ENCODE assay signal across 8 mouse cellular contexts in the genomic region with DNA sequence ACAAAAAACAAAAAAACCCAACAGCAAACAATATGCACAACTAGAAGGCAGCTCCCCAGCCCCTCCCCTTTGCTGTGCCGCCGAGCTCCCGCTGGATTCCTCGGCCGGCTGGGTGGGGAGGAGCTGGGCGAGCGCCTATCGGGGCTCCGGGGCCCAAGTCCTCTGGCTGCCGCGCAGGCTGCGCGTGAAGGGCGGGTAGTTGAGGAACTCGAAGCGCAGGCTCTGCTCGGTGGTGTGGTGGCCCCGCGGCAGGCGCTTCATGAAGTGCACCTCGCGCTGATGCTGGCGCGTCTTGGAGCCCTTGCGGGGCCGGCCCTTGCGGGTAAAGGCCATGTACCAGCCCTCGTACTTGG. TPM values are rescaled to one million over a fixed set of nuclear protein-coding genes. Genes with fewer than 3 reads are reported as not detected.
DNase-seq lines count a peak whose midpoint lies in the region; ATAC-seq and TF ChIP-seq lines count a peak whose summit lies in the region.

No protein-coding gene starts in this region.

- H3K4me3 ChIP-seq in forebrain, postnatal 0 days (ENCODE audit: low read depth, low read length), result peak overlapping the region; percentile 29
- peak overlapping the region; percentile 3 for H3K4me3 ChIP-seq in intestine, postnatal 0 days (ENCODE audit: low read depth, low read length)
- H3K4me3 ChIP-seq in lung, postnatal 0 days (ENCODE audit: low read depth, low read length), result peak overlapping the region; percentile 5; the same call in 1 of the 2 replicates

- no peak overlapping the region for H3K27ac ChIP-seq in forebrain, postnatal 0 days (ENCODE audit: low read depth, low read length)
- no peak overlapping the region for H3K27ac ChIP-seq in intestine, postnatal 0 days (ENCODE audit: low read depth, low read length)
- no peak overlapping the region for H3K27ac ChIP-seq in lung, postnatal 0 days (ENCODE audit: low read length)

- no peak overlapping the region for H3K9ac ChIP-seq in forebrain, postnatal 0 days
- H3K9ac ChIP-seq in intestine, postnatal 0 days (ENCODE audit: low read depth, low read length), result no peak overlapping the region
- H3K9ac ChIP-seq in lung, postnatal 0 days (replicated peaks; ENCODE audit: low read depth), result no peak overlapping the region

- TF ChIP-seq CTCF in forebrain, postnatal 0 days (IDR thresholded peaks at IDR 0.05; ENCODE audit: low read depth), result no peak
- TF ChIP-seq CTCF in intestine, postnatal 0 days (IDR thresholded peaks at IDR 0.05; ENCODE audit: low read depth), result no peak
- TF ChIP-seq CTCF in lung, postnatal 0 days (IDR thresholded peaks at IDR 0.05), result no peak

- peak overlapping the region; percentile 52 for H3K4me2 ChIP-seq in forebrain, postnatal 0 days (ENCODE audit: low read depth)
- peak overlapping the region; percentile 52 for H3K4me2 ChIP-seq in intestine, postnatal 0 days (replicated peaks; ENCODE audit: low read depth)
- H3K4me2 ChIP-seq in lung, postnatal 0 days (replicated peaks; ENCODE audit: low read depth, low read length), result peak overlapping the region; percentile 47

- H3K4me1 ChIP-seq in forebrain, postnatal 0 days (ENCODE audit: insufficient read depth), result no peaks in the 10 kb centered on the region; the same call in 1 of the 2 replicates
- 0 out of 2 replicates have a peak, but pooled peaks cover 3% of the 10 kb centered on the region for H3K4me1 ChIP-seq in intestine, postnatal 0 days (replicated peaks; ENCODE audit: control insufficient read depth, insufficient read depth, low read length)
- 0 out of 2 replicates have a peak, but pooled peaks cover 5% of the 10 kb centered on the region for H3K4me1 ChIP-seq in lung, postnatal 0 days (ENCODE audit: insufficient read depth, low read depth, low read length)

- H3K9me3 ChIP-seq in forebrain, postnatal 0 days (ENCODE audit: low read length), result no peaks in the 10 kb centered on the region
- H3K9me3 ChIP-seq in intestine, postnatal 0 days (ENCODE audit: control insufficient read depth), result no peaks in the 10 kb centered on the region
- H3K9me3 ChIP-seq in lung, postnatal 0 days (ENCODE audit: low read length), result no peaks in the 10 kb centered on the region

- no peaks in the 10 kb centered on the region for H3K36me3 ChIP-seq in forebrain, postnatal 0 days (ENCODE audit: insufficient read depth)
- no peaks in the 10 kb centered on the region for H3K36me3 ChIP-seq in intestine, postnatal 0 days (ENCODE audit: control insufficient read depth, insufficient read depth)
- no peaks in the 10 kb centered on the region for H3K36me3 ChIP-seq in lung, postnatal 0 days (ENCODE audit: insufficient read depth, low read length)

- peaks cover 54% of the 10 kb centered on the region for H3K27me3 ChIP-seq in forebrain, postnatal 0 days (ENCODE audit: insufficient read depth, low read length)
- peaks cover 56% of the 10 kb centered on the region for H3K27me3 ChIP-seq in intestine, postnatal 0 days (replicated peaks; ENCODE audit: control insufficient read depth, insufficient read depth, low read length)
- H3K27me3 ChIP-seq in lung, postnatal 0 days (replicated peaks; ENCODE audit: insufficient read depth, low read length), result peaks cover 57% of the 10 kb centered on the region

- DNase-seq in heart, adult 11 months, result peak; percentile 93
- no peak for DNase-seq in heart, adult 8-10 months (ENCODE audit: low spot score)
- peak; percentile 62 for DNase-seq in R1 (ENCODE audit: low read depth, low spot score)
- DNase-seq in forebrain, postnatal 0 days, result peak; percentile 49
- peak; percentile 58 for DNase-seq in lung, postnatal 0 days (ENCODE audit: low spot score)
- peak; percentile 75 for DNase-seq in retina, postnatal 1 day
- DNase-seq in natural killer cell, adult 2 months (ENCODE audit: low spot score in 2 of 2), result no peak

- TF ChIP-seq EP300 in lung, postnatal 0 days (IDR thresholded peaks at IDR 0.05), result no peak

- peak; percentile 50 for ATAC-seq in forebrain, postnatal 0 days
- ATAC-seq in intestine, postnatal 0 days, result peak; percentile 69
- ATAC-seq in lung, postnatal 0 days, result peak; percentile 78

- 2% methylated on average over 28 of the region's 28 CpGs for WGBS in forebrain, postnatal 0 days
- WGBS in intestine, postnatal 0 days, result 2% methylated on average over 28 of the region's 28 CpGs
- WGBS in lung, postnatal 0 days, result 5% methylated on average over 28 of the region's 28 CpGs

RNA-seq across cellular contexts. Expression of a gene that starts 5.9 kb away (rescaled TPM):
- total RNA-seq in heart, adult 8-10 months (2022), result not detected
- 1.00 TPM in 1 of 2 replicates, not detected in the other for total RNA-seq in forebrain, postnatal 0 days (2014; rRNA removed)
- 0.24 and 0.26 TPM in 2 replicates for polyA plus RNA-seq in forebrain, postnatal 0 days (2015; fragmentation: Nextera tagmentation; extraction: Ambion mirVana)
- not detected in 2 replicates for polyA plus RNA-seq in intestine, postnatal 0 days (2015; fragmentation: Nextera tagmentation; extraction: Ambion mirVana)
- polyA plus RNA-seq in lung, postnatal 0 days (2015; fragmentation: Nextera tagmentation; extraction: Ambion mirVana), result not detected in 2 replicates

RNA-seq across cellular contexts. Expression of a gene that starts 12.6 kb away (rescaled TPM):
- total RNA-seq in heart, adult 8-10 months (2022), result 10 to 100 TPM; 11.5 to 16.0 (median 13.9) TPM
- total RNA-seq in forebrain, postnatal 0 days (2014; rRNA removed), result 34.7 and 55.2 TPM in 2 replicates
- 7.8 and 11.5 TPM in 2 replicates for polyA plus RNA-seq in forebrain, postnatal 0 days (2015; fragmentation: Nextera tagmentation; extraction: Ambion mirVana)
- 8.5 and 9.0 TPM in 2 replicates for polyA plus RNA-seq in intestine, postnatal 0 days (2015; fragmentation: Nextera tagmentation; extraction: Ambion mirVana)
- polyA plus RNA-seq in lung, postnatal 0 days (2015; fragmentation: Nextera tagmentation; extraction: Ambion mirVana), result 7.7 and 8.1 TPM in 2 replicates

RNA-seq across cellular contexts. Expression of a gene that starts 46.8 kb away (rescaled TPM):
- total RNA-seq in heart, adult 8-10 months (2022), result 10 to 100 TPM; 70.7 to 85.5 (median 82.4) TPM
- total RNA-seq in forebrain, postnatal 0 days (2014; rRNA removed), result 214 and 247 TPM in 2 replicates
- polyA plus RNA-seq in forebrain, postnatal 0 days (2015; fragmentation: Nextera tagmentation; extraction: Ambion mirVana), result 46.8 and 67.8 TPM in 2 replicates
- 18.2 and 19.3 TPM in 2 replicates for polyA plus RNA-seq in intestine, postnatal 0 days (2015; fragmentation: Nextera tagmentation; extraction: Ambion mirVana)
- 26.4 and 33.9 TPM in 2 replicates for polyA plus RNA-seq in lung, postnatal 0 days (2015; fragmentation: Nextera tagmentation; extraction: Ambion mirVana)

Comparison
In these comparisons a context has a peak if more than half of its experiments do, and no peak if none do; other contexts are left out.
1. DNase-seq: peak in heart, adult 11 months (single experiment), R1 (single experiment), forebrain, postnatal 0 days (single experiment), lung, postnatal 0 days (single experiment) and retina, postnatal 1 day (single experiment); none in heart, adult 8-10 months (single experiment) and natural killer cell, adult 2 months (0 of 2).
2. Peak in every context shown above with its lines, with median percentiles within 50 percentile points of each other: ATAC-seq, H3K4me2 ChIP-seq and H3K4me3 ChIP-seq.